Mouse (Mus musculus) midbrain, embryonic 14.5 days (tissue): ENCODE measurements at regions not wholly inside any gene's neighbourhood (a gene's known extent, or its start where the extent isn't known, plus 50 kb on each side); places are given as distances from the start of the nearest gene placed in this dataset.
A peak's percentile ranks its signal among the peaks of the same experiment; 100 is the strongest.

Experiments used
- ATAC-seq: fragments of 200-750 bp; cut with Nextera tagmentation; 2 replicates; pipeline ENCODE4 v1.8.0; 2017; ENCODE audit warnings: moderate number of reproducible peaks, moderate library complexity; ENCODE audit not compliant: low FRiP score, low TSS enrichment
- DNase-seq: peaks from one replicate; pipeline ENCODE4 v3.0.0-alpha.2; 2015
- H3K27ac ChIP-seq: fragments of 300-500 bp; sonication (generic); replicated peaks from 2 replicates; pipeline ENCODE4 v1.5.1; 2014; ENCODE audit warnings: mild to moderate bottlenecking, low read depth, low read length, moderate library complexity
- H3K27me3 ChIP-seq: fragments of 300-500 bp; sonication (generic); 2 replicates; pipeline ENCODE4 v1.6.1; 2014; ENCODE audit warnings: low read length, control low read depth, mixed read lengths; ENCODE audit not compliant: control insufficient read depth, insufficient read depth
- H3K36me3 ChIP-seq: fragments of 300-500 bp; sonication (generic); 2 replicates; pipeline ENCODE4 v1.6.1; 2014; ENCODE audit warnings: low read length, control low read depth; ENCODE audit not compliant: control insufficient read depth, insufficient read depth
- H3K4me1 ChIP-seq: fragments of 300-500 bp; sonication (generic); 2 replicates; pipeline ENCODE4 v1.6.1; 2014; ENCODE audit warnings: mild to moderate bottlenecking, antibody characterized with exemption, low read length, control low read depth; ENCODE audit not compliant: control insufficient read depth, insufficient read depth
- H3K4me2 ChIP-seq: fragments of 300-500 bp; sonication (generic); 2 replicates; pipeline ENCODE4 v1.6.1; 2014; ENCODE audit warnings: mild to moderate bottlenecking, low read length, moderate library complexity
- H3K4me3 ChIP-seq: fragments of 300-500 bp; sonication (generic); replicated peaks from 2 replicates; pipeline ENCODE4 v1.5.1; 2014; ENCODE audit warnings: low read depth, low read length
- H3K9ac ChIP-seq: fragments of 300-500 bp; sonication (generic); replicated peaks from 2 replicates; pipeline ENCODE4 v1.6.1; 2014; ENCODE audit warnings: mild to moderate bottlenecking, low read length, moderate library complexity
- H3K9me3 ChIP-seq: fragments of 300-500 bp; sonication (generic); 2 replicates; pipeline ENCODE4 v1.6.1; 2016; ENCODE audit warnings: low read length, control low read depth, mixed read lengths; ENCODE audit not compliant: control insufficient read depth
- WGBS: fragments of 180-500 bp; shearing (Covaris S2); extraction: QIAGEN DNeasy Blood & Tissue Kit; methylation state at CpG from one replicate; pipeline ENCODE4 v1.1.7; 2014; 5-methylcytosine and 5-hydroxymethylcytosine counted together

GRCm38 (mm10) chr17:9947609-9948008 is 278.1 kb upstream of the Pabpc6 start:
- H3K36me3 ChIP-seq: no peaks in the 10 kb centered on the region
- no peak overlapping the region for H3K4me3 ChIP-seq
- no peaks in the 10 kb centered on the region for H3K9me3 ChIP-seq
- H3K27ac ChIP-seq: no peak overlapping the region
- no peak overlapping the region for H3K9ac ChIP-seq
- no peak overlapping the region for H3K4me2 ChIP-seq
- no peak for DNase-seq
- ATAC-seq: no peak
- H3K27me3 ChIP-seq: no peaks in the 10 kb centered on the region
- 91% methylated on average over 7 of the region's 7 CpGs for WGBS
- no peaks in the 10 kb centered on the region for H3K4me1 ChIP-seq

GRCm38 (mm10) chr17:9944513-9944912 is 275.0 kb upstream of the Pabpc6 start:
- H3K9me3 ChIP-seq: no peaks in the 10 kb centered on the region
- 88% methylated on average over 8 of the region's 8 CpGs for WGBS
- no peak for ATAC-seq

GRCm38 (mm10) chr17:9942171-9942570 is 272.7 kb upstream of the Pabpc6 start:
- 95% methylated on average over 4 of the region's 4 CpGs for WGBS

More at GRCm38 (mm10) chr17:9944513-9944912, 275.0 kb upstream of the Pabpc6 start:
- no peak for DNase-seq
- Histone ChIP-seq H3K27me3 (no peaks in the 10 kb centered on the region), H3K4me3 (no peak overlapping the region), H3K36me3 (no peaks in the 10 kb centered on the region), H3K4me1 (no peaks in the 10 kb centered on the region), H3K27ac (no peak overlapping the region), H3K4me2 (no peak overlapping the region), H3K9ac (no peak overlapping the region)

GRCm38 (mm10) chr17:9939576-9939975 is 270.1 kb upstream of the Pabpc6 start:
- no peak overlapping the region for H3K9ac ChIP-seq
- H3K4me3 ChIP-seq: no peak overlapping the region
- DNase-seq (no peak), ATAC-seq (no peak)
- WGBS: 87% methylated on average over 6 of the region's 6 CpGs
- H3K4me1 ChIP-seq: no peaks in the 10 kb centered on the region
- no peaks in the 10 kb centered on the region for H3K36me3 ChIP-seq
- no peaks in the 10 kb centered on the region for H3K27me3 ChIP-seq
- H3K4me2 ChIP-seq: no peak overlapping the region
- H3K9me3 ChIP-seq: no peaks in the 10 kb centered on the region
- H3K27ac ChIP-seq: no peak overlapping the region

More at GRCm38 (mm10) chr17:9942171-9942570, 272.7 kb upstream of the Pabpc6 start:
- DNase-seq (no peak), ATAC-seq (no peak)
- Histone ChIP-seq H3K27ac (no peak overlapping the region), H3K27me3 (no peaks in the 10 kb centered on the region), H3K4me3 (no peak overlapping the region), H3K9ac (no peak overlapping the region), H3K4me1 (no peaks in the 10 kb centered on the region), H3K4me2 (no peak overlapping the region), H3K36me3 (no peaks in the 10 kb centered on the region), H3K9me3 (no peaks in the 10 kb centered on the region)

- H3K4me1 ChIP-seq: no peaks in the 10 kb centered on the region
- H3K9me3 ChIP-seq: no peaks in the 10 kb centered on the region
- 79% methylated on average over 10 of the region's 10 CpGs for WGBS
- no peak overlapping the region for H3K27ac ChIP-seq
- H3K27me3 ChIP-seq: no peaks in the 10 kb centered on the region
- no peak overlapping the region for H3K9ac ChIP-seq
- no peak overlapping the region for H3K4me3 ChIP-seq
- ATAC-seq (no peak), DNase-seq (no peak)
- H3K4me2 ChIP-seq: no peak overlapping the region
- no peaks in the 10 kb centered on the region for H3K36me3 ChIP-seq
Observed at GRCm38 (mm10) chr17:9938426-9938825, 268.9 kb upstream of the Pabpc6 start.

GRCm38 (mm10) chr17:9937211-9937610 is 267.7 kb upstream of the Pabpc6 start:
- Histone ChIP-seq H3K4me3 (no peak overlapping the region), H3K4me1 (no peaks in the 10 kb centered on the region), H3K36me3 (no peaks in the 10 kb centered on the region), H3K9ac (no peak overlapping the region), H3K9me3 (no peaks in the 10 kb centered on the region), H3K27ac (no peak overlapping the region), H3K27me3 (no peaks in the 10 kb centered on the region), H3K4me2 (no peak overlapping the region)
- WGBS: 41% methylated on average over 5 of the region's 5 CpGs
- no peak for DNase-seq
- ATAC-seq: no peak

GRCm38 (mm10) chr17:9932186-9932585 is 262.7 kb upstream of the Pabpc6 start:
- no peak for DNase-seq

GRCm38 (mm10) chr17:9931526-9931925 is 262.0 kb upstream of the Pabpc6 start:
- H3K36me3 ChIP-seq: no peaks in the 10 kb centered on the region
- H3K27ac ChIP-seq: no peak overlapping the region
- no peak for DNase-seq
- no peaks in the 10 kb centered on the region for H3K9me3 ChIP-seq
- H3K9ac ChIP-seq: no peak overlapping the region
- no peak overlapping the region for H3K4me3 ChIP-seq
- no peak for ATAC-seq
- WGBS: 75% methylated on average over 6 of the region's 6 CpGs
- no peak overlapping the region for H3K4me2 ChIP-seq
- H3K4me1 ChIP-seq: peaks cover 19% of the 10 kb centered on the region; the same call in 1 of the 2 replicates
- no peaks in the 10 kb centered on the region for H3K27me3 ChIP-seq

More at GRCm38 (mm10) chr17:9932186-9932585, 262.7 kb upstream of the Pabpc6 start:
- WGBS: 86% methylated on average over 8 of the region's 8 CpGs
- no peaks in the 10 kb centered on the region for H3K9me3 ChIP-seq
- H3K27ac ChIP-seq: no peak overlapping the region
- H3K4me3 ChIP-seq: no peak overlapping the region
- no peaks in the 10 kb centered on the region for H3K36me3 ChIP-seq
- no peak for ATAC-seq
- H3K9ac ChIP-seq: no peak overlapping the region
- no peak overlapping the region for H3K4me2 ChIP-seq
- no peaks in the 10 kb centered on the region for H3K27me3 ChIP-seq
- peaks cover 19% of the 10 kb centered on the region; the same call in 1 of the 2 replicates for H3K4me1 ChIP-seq

- Histone ChIP-seq H3K36me3 (no peaks in the 10 kb centered on the region), H3K27ac (0 out of 2 replicates have a peak overlapping the region, but pooled peaks have one; percentile 4), H3K4me3 (no peak overlapping the region), H3K9me3 (no peaks in the 10 kb centered on the region), H3K4me1 (peaks cover 19% of the 10 kb centered on the region; the same call in 1 of the 2 replicates), H3K27me3 (no peaks in the 10 kb centered on the region), H3K4me2 (no peak overlapping the region), H3K9ac (no peak overlapping the region)
- DNase-seq (peak; percentile 47), ATAC-seq (no peak)
- 50% methylated on average over 8 of the region's 8 CpGs for WGBS
Observed at GRCm38 (mm10) chr17:9929448-9930088, 260.1 kb upstream of the Pabpc6 start.
